Mouse (Mus musculus) spleen, postnatal 4 days (tissue): ENCODE results near the gene Dnajb11.

Source experiments
- DNase-seq, 2 experiments: peaks; one replicate each; pipeline ENCODE4 v3.0.0; 2022; ENCODE audit warnings: low spot score in 2 of 2

The Dnajb11 gene

GRCm38 (mm10) chr16:22857431-22858113, at the start of gene Dnajb11, which contains the start of gene Tbccd1:
TSS of gene Dnajb11 (plus strand) at chr16:22857845.
TSS of gene Tbccd1 (minus strand) at chr16:22857669.
- peak; percentile 96 to 97 for DNase-seq

GRCm38 (mm10) chr16:22811477-22811876, 46.2 kb upstream of the Dnajb11 start, which contains the start of gene Crygs:
TSS of gene Crygs (minus strand) at chr16:22811577.
- DNase-seq, result no peak

GRCm38 (mm10) chr16:22820731-22821130, 36.9 kb upstream of the Dnajb11 start:
- DNase-seq, result no peak

GRCm38 (mm10) chr16:22832932-22833525, 24.6 kb upstream of the Dnajb11 start:
- no peak for DNase-seq

- no peak for DNase-seq
Observed at GRCm38 (mm10) chr16:22839146-22839857, 18.3 kb upstream of the Dnajb11 start.

- no peak for DNase-seq
Observed at GRCm38 (mm10) chr16:22842871-22843270, 14.8 kb upstream of the Dnajb11 start.

- DNase-seq, result peak; percentile 61 to 80
Observed at GRCm38 (mm10) chr16:22844061-22844801, 13.4 kb upstream of the Dnajb11 start.

GRCm38 (mm10) chr16:22844834-22845233, 12.8 kb upstream of the Dnajb11 start:
- no peak for DNase-seq

GRCm38 (mm10) chr16:22845481-22845880, 12.2 kb upstream of the Dnajb11 start:
- DNase-seq, result no peak

- no peak for DNase-seq
Observed at GRCm38 (mm10) chr16:22847686-22848085, 10.0 kb upstream of the Dnajb11 start.

GRCm38 (mm10) chr16:22848331-22848730, 9.3 kb upstream of the Dnajb11 start:
- DNase-seq, result no peak

- peak in 1 of 2 experiments; percentile 17 for DNase-seq
Observed at GRCm38 (mm10) chr16:22852709-22853108, 4.9 kb upstream of the Dnajb11 start.

- no peak for DNase-seq
Observed at GRCm38 (mm10) chr16:22856773-22857172, 872 bp upstream of the Dnajb11 start.

- DNase-seq, result no peak
Observed at GRCm38 (mm10) chr16:22872397-22872796, 14.8 kb downstream of the Dnajb11 start.

- DNase-seq, result no peak
Observed at GRCm38 (mm10) chr16:22873369-22873768, 15.7 kb downstream of the Dnajb11 start.

GRCm38 (mm10) chr16:22876218-22877043, 18.8 kb downstream of the Dnajb11 start:
- no peak for DNase-seq

GRCm38 (mm10) chr16:22877660-22878390, 20.2 kb downstream of the Dnajb11 start:
- no peak for DNase-seq

- no peak for DNase-seq
Observed at GRCm38 (mm10) chr16:22878716-22879115, 21.1 kb downstream of the Dnajb11 start.

GRCm38 (mm10) chr16:22879945-22880595, 22.4 kb downstream of the Dnajb11 start:
- no peak for DNase-seq

- DNase-seq, result no peak
Observed at GRCm38 (mm10) chr16:22880900-22881299, 23.3 kb downstream of the Dnajb11 start.
